Mouse (Mus musculus): ENCODE data around the gene Dpt. TPM values are rescaled to one million over a fixed set of nuclear protein-coding genes. Genes with fewer than 3 reads are reported as not detected.
"Not testable (repeated sequence)": the region's sequence is repeated elsewhere in the genome, so short reads cannot be mapped to it uniquely, and the experiment has no call there.

Dpt gene
- 100 to 1,000 TPM; 116 to 125 TPM for total RNA-seq (2021)

- intact Hi-C loops (cut with DNase I), result no loop called here
- peak; percentile 67 for DNase-seq (ENCODE audit: low spot score)
These were observed at the start of gene Dpt for GRCm38 (mm10) chr1:164796471-164796870. TSS of gene Dpt (plus strand) at chr1:164796644.

DNA sequence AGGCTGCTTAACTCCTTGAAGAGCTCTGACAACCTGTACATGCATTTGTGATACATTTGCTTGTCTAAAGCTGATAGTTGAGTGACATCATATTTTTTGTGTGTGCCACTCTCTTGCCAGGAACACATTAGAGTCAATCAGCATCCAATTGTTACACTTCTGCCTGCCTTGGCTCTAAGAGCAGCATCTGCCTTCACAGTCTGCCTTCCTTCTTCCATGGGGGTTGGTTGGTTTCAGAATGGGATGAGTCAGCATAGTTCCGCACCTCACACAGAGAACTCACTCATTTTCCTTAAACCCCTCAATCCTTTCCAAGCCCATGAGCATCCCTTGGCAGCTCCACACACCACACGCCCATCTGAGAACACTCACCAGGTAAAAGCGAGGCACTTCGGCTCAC is 42.7 kb upstream of the Dpt start:
- DNase-seq (ENCODE audit: low spot score), result no peak
- intact Hi-C loops (cut with DNase I), result loop anchor here (5.0 to 10.0 kb wide), 2 partner anchors 154 to 371 kb away; no protein-coding TSS in a partner anchor

DNA sequence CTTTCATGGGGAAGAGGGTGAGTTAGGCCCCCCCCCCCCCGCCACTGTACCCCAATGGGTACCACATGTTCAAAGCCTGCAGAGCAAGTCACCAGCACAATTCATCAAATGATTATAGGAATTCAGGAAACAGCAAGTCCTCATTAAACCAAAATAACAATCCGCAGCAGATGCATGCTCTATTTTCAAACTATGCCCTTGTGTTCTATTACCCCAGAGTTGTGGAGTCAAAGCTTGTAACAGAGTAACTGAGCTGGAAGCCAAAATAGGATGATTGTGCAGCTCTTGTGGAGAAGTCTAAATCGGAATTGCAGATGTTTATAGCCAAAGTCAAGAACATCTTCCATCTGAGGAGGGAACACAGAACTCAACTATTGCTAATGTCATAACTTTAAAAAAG is 40.8 kb upstream of the Dpt start:
- intact Hi-C loops (cut with DNase I), result loop anchor here (10.0 kb wide), 1 partner anchor 369 kb away; no protein-coding TSS in a partner anchor
- DNase-seq (ENCODE audit: low spot score), result no peak

DNA sequence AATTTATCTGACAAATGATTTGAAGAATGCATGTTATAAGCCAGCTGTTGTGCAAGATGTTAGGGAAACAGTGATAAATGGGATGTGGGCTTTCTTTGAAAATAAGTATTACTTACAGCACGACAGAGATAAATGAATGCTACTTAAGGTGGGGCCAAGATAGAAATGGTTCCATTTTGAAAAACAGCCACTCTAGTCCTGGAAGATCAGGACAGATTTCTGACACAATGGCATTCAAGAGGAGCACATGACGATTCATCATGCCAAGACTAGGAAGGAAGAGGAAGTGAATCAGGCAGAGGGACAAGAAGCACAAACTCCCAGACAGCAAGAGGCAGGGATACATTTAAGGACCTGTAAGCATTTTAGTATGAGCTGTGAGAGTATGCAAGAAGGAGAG is 39.5 kb upstream of the Dpt start:
- DNase-seq (ENCODE audit: low spot score), result no peak
- intact Hi-C loops (cut with DNase I), result loop anchor here (10.0 kb wide), 1 partner anchor 368 kb away; no protein-coding TSS in a partner anchor

DNA sequence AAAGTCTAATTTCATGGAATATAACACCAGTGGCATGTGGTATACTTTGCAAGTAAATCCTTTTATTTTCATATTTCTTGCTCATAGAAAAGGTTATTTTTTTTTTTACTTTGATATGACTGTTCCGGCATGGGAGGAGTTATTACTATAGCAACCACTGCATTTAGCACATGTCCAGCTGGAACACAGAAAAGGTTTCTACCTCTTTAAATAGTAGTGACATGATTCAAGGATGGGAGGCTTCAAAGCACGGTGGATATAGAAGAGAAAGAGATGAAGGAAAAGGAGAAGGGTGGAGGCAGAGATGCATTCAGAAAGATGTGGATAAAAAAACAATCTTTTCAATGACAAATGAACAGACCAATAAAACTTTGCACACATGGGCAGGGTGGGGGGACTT is 38.0 kb upstream of the Dpt start:
- no peak for DNase-seq (ENCODE audit: low spot score)
- intact Hi-C loops (cut with DNase I), result loop anchor here (10.0 kb wide), 1 partner anchor 366 kb away; no protein-coding TSS in a partner anchor

GRCm38 (mm10) chr1:164762276-164762675 is 34.2 kb upstream of the Dpt start:
- intact Hi-C loops (cut with DNase I), result loop anchor here (10.0 kb wide), 1 partner anchor 397 kb away; no protein-coding TSS in a partner anchor
- DNase-seq (ENCODE audit: low spot score), result no peak

DNA sequence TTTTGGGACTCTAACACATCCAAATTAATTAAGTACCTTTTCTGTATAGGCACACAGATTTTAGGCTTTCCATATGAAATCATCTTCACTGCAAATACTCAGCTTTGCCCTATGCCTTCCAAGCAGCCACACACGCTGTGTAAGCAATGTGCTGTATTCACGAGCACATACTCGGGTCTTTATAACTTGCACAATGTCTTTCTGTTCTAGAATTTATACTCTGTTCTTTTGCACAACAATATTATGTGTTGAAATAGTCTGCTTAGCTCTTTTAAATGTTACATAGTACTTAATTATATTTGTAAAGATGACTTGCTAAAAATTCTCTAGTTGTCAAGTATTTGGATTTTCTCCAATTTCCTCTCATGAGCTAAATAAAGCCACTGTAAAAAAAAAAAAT is 29.8 kb upstream of the Dpt start:
- DNase-seq (ENCODE audit: low spot score), result no peak
- intact Hi-C loops (cut with DNase I), result loop anchor here (5.0 to 10.0 kb wide), 2 partner anchors 309 to 402 kb away; partner anchors contain the start of gene Atp1b1

GRCm38 (mm10) chr1:164770611-164771010 is 25.8 kb upstream of the Dpt start:
- intact Hi-C loops (cut with DNase I), result loop anchor here (2.0 kb wide), 1 partner anchor 130 kb away; no protein-coding TSS in a partner anchor

DNA sequence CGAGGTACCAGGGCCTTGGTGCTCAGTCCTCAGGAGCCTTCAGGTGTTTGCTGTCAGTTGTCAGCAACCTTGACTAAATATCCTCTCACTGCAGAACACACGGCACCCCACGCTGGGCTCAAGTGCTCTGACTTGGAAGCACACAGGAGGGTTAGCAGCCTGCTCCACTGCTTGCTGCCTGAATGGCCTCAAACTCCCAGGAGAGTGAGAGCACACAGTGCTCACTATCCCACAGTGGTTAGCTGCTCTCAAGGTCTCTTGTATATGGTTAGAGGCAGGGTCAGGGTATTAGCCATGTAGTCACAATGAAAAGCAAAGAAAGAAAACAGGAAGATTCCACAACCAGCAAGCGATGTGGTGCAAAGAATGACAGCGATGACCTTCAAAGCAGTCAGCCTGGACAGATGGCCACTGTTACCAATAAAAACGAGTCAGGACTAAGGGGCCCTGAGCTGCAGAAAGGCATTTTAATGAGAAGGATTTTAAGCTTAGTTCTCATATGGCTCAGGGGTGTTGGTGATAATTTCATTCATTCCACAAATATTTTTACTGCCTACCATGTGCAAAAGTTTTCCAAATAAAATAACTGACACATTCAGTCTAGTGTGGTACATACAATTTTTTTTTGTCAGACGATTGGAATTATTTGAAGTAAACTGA is 15.5 kb upstream of the Dpt start:
- intact Hi-C loops (cut with DNase I), result no loop called here
- DNase-seq (ENCODE audit: low spot score), result no peak

More at GRCm38 (mm10) chr1:164770611-164771010, 25.8 kb upstream of the Dpt start:
- peak; percentile 84 for DNase-seq (ENCODE audit: low spot score)

GRCm38 (mm10) chr1:164786165-164786564 is 10.3 kb upstream of the Dpt start:
- intact Hi-C loops (cut with DNase I), result no loop called here
- no peak for DNase-seq (ENCODE audit: low spot score)

- intact Hi-C loops (cut with DNase I), result no loop called here
- no peak for DNase-seq (ENCODE audit: low spot score)
These were observed 8.7 kb upstream of the Dpt start for GRCm38 (mm10) chr1:164787771-164788170.

DNA sequence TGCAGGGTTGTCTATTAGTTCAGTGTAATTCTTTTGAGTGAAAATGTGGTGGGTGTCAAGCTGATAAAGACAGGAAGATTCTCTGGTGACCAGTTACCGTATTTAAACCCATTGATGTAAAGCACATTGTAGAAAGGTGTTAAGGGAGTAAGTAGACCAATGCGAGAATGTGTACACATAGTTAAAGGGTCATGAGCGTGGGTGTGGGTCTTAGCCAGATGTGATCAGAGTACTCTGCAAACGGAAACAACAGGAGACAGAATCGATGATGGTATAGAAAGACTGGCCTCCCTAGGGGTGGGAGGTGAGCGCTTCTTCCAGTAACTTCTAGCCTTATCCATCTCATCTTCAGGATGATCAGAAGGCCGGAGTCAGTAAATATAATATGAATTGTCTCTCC is 8.2 kb upstream of the Dpt start:
- intact Hi-C loops (cut with DNase I), result no loop called here
- DNase-seq (ENCODE audit: low spot score), result no peak

- DNase-seq (ENCODE audit: low spot score); intact Hi-C loops (cut with DNase I): not testable (repeated sequence)
These were observed 6.1 kb upstream of the Dpt start for GRCm38 (mm10) chr1:164790296-164790695.

GRCm38 (mm10) chr1:164793049-164793448 is 3.4 kb upstream of the Dpt start:
- no peak for DNase-seq (ENCODE audit: low spot score)
- intact Hi-C loops (cut with DNase I), result no loop called here

DNA sequence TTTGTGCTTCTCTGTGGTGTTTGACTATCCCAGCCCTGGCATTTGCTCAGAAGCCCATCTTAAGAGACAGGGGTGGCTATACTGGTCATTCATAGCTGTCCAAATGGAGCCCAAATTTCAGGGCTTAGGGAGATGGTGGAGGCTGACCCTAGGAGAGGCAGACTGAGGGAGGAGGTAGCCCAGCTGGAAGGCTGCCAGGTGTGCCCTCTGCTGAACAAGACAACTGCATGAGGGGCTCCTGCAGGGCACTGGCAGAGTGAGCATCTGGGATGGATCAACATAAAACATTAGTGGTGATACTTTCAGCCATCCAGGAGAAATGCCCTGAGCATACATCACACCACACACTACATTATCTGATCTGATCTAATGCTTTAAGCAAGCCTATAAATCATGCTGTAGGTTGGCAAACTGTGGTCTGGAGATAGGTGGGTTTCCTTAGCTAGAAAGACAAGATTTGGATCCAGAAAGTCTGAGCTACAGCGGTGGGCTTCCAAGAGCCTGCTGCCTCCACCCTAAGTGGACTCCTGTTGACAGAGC is 1.4 kb downstream of the Dpt start:
- no peak for DNase-seq (ENCODE audit: low spot score)
- intact Hi-C loops (cut with DNase I), result no loop called here

DNA sequence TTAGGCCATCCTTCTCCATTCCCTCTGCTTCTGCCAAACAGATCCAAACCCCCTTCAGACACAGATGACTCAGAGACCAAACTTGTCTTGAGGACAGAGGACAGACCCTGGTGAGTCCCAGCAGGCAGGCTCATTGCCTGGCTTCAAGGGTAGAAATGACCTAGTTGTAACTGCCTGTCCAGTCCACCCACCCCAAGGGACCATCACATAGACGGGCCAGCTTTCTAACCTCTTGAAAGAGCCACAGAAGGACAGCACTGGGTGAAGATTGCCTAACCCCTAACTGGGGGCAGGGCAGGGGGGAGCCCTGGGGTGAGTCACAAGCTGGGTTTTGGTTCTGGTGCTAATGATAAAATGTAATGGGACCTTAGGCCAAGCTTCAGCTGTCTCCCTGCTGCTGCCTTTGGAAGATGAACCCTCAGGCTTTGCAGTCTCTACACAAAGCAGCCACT is 2.1 kb downstream of the Dpt start:
- DNase-seq (ENCODE audit: low spot score), result peak; percentile 77
- intact Hi-C loops (cut with DNase I), result no loop called here

DNA sequence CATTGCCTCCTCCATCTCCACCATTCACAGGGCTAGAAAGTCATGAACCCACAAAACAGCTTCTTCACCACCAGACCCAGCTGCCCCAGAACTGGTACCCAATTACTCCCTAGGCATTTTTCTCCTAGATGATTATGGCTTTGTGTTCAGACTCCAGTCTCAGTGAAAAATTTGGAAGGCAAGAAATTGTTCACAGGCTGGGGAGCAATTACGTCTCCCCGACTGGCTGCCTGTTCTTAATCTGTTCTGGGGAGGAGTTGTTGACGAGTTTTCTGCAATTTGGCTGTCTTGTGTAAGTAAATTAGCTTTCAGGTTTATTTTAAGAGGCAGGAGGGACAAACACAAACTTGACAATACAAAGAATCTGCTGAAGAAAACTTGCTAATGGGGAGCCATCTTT is 2.7 kb downstream of the Dpt start:
- no peak for DNase-seq (ENCODE audit: low spot score)
- intact Hi-C loops (cut with DNase I), result no loop called here

DNA sequence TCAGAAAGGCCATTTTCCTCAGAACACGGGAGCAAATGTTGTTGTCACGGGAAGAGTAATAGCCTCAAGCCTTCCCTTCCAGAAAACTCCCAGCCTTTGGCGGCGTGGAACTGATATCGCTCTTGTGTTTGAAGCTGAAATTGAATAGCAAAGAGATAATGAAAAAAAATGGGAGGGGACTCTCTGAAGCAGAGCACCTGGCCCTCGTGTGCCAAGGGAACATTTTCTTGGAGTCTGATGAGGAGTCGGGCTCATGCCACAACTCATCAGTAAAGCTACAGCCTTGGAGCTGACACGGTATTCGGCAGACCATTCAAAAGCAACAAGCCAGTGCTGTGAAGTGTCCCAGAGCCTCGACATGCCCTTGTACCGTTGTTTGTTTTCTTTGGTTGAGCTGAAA is 7.8 kb downstream of the Dpt start:
- intact Hi-C loops (cut with DNase I), result no loop called here
- no peak for DNase-seq (ENCODE audit: low spot score)

GRCm38 (mm10) chr1:164804751-164805435 is 8.4 kb downstream of the Dpt start:
- intact Hi-C loops (cut with DNase I), result no loop called here
- no peak for DNase-seq (ENCODE audit: low spot score)

- intact Hi-C loops (cut with DNase I), result no loop called here
These were observed 12.9 kb downstream of the Dpt start for GRCm38 (mm10) chr1:164809371-164809770.

DNA sequence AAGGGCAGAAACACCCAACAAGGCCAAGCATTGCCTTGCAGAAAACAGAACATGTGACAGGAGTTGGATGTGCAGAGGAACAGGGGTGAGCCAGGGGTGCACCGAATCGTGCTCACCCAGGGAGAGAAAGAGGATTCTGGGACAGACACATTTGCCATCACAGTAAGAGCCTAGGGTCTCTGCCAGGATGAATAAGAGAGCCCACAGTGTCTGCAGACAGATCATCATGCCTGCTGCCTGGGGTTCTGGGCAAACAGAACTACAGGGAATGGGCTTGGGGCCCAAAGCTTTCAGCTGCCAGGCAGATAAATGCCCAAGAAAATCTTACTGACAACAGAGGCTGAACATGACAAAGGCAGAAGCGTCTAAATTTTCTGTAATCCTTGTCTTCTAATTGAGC is 14.9 kb downstream of the Dpt start:
- no peak for DNase-seq (ENCODE audit: low spot score)
- intact Hi-C loops (cut with DNase I), result no loop called here

More at GRCm38 (mm10) chr1:164809371-164809770, 12.9 kb downstream of the Dpt start:
- peak; percentile 61 for DNase-seq (ENCODE audit: low spot score)

Data from heart, postnatal 25 days (tissue).